Mouse (Mus musculus): Measurements from ENCODE around the gene Fkbp8.

The Fkbp8 gene

DNA sequence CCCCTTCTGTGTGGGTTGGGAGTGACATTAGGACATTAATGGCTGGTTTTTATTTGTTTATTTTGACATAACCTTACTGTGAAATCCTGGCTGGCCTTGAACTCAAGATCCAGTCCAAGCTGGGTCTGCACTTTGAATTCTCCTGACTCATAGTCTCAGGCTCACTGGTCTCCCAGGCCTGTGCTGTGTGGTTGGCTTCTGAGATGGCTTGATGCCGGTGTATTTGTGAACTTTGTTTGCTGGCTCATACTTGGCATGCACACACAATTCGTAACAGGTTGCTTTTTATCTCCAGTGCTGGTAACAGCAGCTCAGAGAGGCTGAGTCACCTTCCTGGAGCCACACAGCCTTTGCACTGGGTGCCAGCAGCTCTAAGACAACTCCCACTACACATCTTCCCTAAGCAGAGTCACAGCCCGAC is 2.2 kb downstream of the Fkbp8 start:
- no peak for DNase-seq

DNA sequence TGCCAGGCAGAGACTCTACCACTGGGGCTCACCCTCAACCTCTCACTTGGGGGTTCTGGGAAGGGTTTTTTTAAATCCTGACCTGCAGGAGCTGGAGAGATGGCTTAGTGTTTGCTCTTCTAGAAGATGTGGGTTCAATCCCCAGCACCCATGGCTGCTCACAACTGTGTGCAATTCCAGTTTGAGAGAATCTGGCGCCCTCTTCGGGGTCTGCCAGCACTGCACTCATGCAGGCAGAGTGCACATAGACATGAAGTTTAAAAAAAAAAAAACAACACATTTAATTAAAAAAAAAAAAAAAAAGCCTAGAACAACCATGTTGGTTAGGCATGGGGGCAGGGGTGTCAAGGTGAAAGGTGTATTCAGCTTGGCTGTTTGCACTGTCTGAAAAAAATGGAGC is 2.8 kb downstream of the Fkbp8 start:
- no peak for DNase-seq

DNA sequence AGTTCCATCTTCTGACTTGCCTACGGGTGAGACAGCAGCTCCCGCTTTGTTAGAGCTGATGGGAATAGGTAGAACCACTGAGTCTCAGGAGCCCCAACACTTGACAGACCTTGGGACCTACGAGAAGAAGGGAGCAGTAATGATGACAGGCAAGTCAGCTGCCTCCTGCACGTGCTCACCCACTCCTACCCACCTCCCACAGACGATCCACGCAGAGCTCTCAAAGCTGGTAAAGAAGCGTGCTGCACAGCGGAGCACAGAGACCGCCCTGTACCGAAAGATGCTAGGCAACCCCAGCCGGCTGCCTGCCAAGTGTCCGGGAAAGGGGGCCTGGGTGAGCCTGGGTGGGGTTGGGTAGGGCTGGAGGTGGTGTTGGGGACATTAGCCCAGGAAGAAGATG is 6.8 kb downstream of the Fkbp8 start:
- no peak for DNase-seq

DNA sequence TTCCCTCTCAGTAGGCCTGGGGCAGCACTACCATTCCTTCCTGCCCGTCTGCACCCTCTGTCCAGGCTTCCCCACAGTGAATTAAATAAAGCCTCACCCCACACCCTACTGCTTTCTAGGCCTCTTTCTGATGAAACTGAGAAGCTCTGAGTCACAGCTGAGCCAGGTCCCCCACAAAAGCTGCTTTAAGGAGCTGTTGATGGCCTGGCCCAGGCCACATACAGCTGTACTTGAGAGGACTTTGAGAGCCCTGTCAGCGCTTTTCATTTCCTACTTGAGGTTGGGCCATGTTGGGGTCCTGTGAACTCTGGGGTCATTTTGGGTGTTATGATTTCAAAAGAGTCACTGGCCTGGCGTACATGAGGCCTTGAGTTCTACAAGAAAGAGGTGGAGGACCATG is 7.7 kb downstream of the Fkbp8 start:
- DNase-seq: no peak

DNA sequence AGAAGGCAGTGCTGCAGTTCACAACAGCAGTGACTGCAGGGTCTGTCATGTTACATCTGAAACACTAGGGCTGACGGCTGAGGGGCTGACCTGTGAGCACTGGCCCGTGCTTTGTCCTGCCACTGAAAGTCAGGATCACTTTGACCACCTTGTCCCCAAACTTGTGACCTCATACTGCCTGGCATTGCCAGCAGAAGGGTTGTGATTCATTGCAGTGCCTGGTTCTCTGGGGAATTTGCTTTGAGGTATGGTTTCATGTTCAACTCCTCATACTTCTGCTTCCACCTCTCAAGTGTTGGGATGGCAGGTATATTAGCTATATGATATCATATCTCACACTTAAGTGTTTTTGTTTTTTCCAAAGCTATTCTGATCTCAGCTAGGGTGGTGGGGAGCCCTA is 8.2 kb downstream of the Fkbp8 start:
- no peak for DNase-seq

DNA sequence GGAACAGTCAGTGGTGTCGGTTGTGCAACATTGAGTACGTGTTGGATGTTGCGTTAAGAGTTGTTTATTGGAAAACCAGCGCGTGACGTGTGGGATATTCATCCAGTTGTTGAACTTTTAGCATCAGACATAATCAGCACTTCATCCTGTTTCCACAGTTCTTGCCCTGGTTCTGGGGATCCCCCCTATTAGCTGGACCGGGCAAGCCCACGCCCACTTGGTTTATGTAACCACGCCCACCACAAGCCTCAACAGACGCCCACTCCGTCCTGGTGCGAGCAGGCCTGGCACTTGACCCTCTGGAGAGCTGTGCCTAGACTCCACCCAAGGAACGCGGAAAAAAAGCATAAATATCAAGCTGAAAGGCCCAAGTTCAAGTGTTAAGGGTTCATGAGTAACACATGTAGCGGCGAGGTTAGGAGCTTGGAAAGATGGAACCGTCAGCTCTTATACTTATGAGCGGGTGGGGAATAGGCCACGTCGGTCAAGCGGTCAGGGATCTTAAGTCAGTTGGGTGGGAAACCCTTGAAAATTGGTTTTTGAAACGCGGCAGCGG is 10.6 kb downstream of the Fkbp8 start:
- DNase-seq: no peak

DNA sequence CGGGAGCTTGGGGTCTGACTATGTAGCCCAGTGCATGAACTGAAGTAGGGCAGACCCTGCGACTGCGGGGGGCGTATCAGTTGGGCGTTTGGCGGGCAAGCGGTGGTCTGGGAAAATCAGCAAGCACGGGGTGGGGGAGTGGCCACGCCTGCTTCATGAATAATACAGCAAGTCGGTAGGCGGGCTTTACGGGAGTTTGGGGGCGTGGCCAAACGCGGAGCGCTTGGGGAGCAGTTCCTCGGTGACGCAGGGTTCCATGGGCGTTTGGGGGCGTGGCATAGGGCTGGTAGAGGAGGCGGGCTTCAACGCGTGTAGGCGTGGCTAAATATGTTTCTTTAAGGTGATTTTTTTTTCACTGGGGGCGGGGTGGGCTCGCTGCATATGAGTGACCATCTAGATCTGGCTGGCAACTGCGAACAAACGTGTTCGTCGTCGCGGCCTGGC is 11.1 kb downstream of the Fkbp8 start:
- DNase-seq: peak; percentile 98

DNA sequence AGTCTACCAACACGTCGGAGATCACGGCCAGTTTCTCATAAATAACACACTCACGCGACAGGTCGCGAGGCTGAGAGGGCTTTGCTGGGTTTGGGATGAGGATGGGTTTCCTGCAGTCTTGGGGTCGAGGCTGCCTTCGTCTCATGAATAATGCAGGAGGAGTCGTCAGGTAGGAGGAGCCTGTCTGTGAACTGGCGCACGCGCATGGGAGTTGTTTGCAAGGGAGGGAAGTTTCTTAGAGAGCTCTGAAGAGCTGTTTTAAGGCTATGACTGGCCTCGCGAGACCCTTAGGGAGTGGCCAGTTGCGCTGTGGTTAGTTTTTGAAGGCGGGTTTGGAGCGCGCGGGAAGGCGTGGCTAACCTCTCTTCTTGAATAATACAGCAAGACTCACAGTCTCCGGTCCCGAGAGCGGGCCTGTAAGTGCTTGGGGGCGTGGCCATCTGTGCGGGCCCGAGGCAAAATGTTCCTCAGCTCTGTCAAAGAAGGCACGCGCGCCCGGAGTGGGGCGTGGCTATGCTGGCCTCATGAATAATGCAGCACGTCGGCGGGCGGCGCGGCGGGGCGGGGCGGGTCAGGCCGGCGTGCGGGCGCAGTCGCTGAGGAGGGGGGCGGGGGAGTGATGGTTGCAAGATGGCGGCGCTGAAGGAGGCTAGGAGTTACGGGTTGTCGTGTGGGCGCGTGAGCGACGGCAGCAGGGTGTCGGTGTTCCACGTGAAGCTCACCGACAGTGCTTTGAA is 11.7 kb downstream of the Fkbp8 start, which contains the start of gene Ell:
TSS of gene Ell (plus strand) at position 381 of the 737 bp plus-strand sequence.
- DNase-seq: peak; percentile 99

DNA sequence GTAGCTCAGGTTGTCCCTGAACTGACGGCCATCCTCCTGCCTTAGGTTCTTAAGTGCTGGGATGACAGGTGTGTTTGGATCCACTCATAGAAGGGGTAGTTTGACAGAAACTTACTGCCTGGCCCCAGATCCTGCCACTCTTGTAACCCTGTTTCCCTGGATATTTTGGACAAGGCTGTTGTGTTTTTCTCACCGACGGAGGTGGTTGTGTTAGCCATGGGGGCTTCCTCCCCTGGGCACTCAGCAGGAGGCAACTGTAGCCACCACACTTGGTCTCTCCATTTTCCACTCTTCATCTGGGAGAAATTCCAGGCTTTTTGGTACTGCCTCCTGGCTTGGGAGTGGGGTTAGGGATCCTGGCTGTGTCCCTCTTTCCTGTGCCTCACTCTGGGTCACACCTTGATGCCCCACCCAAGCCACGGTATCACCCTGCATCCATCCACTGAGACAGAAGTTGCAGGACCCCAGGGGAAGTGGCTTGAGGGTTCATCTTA is 12.5 kb downstream of the Fkbp8 start:
- no peak for DNase-seq

DNA sequence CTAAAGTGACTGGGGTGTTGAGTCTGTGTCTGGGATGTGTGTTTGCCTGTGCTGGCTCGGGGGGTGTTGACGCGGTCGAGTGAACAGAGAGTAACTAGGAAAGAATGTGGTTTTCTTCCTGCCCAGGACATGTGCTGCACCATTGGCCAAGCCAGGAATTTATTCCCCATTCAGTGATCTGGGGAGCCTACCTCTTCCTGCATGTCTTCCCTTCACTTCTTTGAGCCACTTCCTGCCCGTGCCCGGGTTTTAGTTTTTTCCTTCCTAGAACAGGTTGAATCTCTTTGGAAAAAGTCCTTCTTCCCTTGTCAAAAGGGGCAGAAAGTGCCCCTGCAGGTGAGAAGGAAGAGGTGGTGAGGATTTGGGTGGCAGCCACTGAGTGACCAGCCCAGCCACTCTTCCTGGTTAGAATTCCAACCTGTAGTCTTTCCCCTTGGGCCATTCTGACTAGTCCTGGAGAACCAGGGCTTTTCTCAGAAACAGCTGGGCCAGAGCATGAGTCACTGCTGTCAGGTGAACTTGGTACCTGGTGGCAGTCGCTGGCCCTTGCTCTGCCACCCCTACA is 13.1 kb downstream of the Fkbp8 start:
- no peak for DNase-seq

DNA sequence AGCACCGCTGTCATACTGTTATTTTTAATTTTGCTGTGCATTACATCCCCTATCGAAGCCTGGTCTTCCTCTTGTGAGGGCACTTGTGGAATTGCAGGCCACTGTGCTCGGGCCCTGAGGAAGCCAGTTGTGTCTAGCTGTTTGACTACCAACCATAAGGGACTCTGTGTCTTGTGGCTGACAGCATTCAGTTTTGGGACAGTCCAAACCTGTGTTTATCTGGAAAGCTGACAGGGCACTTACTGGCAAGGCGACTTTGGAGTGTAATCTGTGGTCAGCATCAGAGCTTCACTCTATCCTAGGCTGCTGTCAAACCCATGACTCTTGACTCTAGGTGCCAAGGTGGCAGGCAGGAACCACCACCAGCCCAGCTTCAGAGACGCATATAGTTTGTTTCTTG is 13.6 kb downstream of the Fkbp8 start:
- DNase-seq: no peak

DNA sequence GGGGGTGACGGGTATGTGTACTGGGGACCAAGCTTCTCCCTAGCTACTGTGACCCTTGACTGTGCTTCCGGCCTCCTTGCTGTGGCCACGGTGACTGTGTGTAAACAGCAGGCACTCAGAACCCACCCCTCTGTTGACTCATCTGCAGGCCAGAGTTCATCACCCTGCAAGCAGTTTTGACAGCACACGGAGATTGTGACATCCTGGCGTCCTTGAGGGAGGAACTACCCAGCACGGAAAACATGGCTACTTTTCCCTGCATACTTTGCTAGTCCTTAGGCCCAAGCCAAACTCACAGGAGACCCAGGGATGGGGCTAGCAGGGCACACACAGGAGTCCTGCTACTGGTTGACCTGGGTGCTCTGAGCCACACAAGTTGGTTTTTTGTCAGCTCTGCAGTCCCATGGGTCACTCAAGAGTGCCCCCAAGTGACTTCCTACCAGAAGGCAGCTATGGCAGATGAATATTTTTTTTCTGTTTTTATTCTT is 16.7 kb downstream of the Fkbp8 start:
- DNase-seq: no peak

DNA sequence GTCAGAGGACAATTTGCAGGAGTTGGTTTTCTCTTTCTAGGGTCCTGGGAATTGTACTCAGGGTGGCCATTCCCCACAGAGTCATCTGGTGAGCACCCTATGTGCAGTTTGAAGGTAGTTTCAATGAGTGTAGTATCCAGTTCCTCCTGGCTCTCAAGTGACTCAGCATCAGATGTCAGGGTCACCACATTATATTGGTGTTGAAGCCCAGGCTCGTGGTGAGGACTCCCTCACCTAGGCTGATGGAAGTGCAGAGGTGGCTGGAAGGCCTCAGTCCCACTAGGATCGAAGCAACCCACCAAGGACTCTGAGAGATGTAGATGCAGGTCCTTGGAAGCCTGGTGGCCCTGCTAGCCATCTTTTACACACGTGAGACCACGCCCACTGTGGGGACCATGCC is 18.9 kb downstream of the Fkbp8 start:
- no peak for DNase-seq

DNA sequence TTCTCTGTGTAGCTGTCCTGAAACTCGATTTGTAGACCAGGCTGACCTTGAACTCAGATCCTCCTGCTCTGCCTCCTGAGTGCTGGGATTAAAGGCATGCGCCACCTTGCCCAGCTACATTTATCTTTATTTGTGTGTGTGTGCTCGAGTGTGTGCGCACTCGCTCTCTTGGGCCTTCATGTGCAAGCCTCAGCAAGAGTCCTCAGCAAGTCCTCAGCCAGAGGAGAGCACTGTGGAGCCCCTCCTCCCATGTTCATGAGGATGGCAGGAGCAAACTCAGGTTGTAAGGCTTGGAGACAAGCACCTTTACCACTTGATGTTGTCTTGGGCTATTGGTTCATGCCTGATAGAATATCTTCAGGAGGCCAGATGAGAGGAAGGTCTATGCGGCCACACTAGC is 20.2 kb downstream of the Fkbp8 start:
- no peak for DNase-seq

DNA sequence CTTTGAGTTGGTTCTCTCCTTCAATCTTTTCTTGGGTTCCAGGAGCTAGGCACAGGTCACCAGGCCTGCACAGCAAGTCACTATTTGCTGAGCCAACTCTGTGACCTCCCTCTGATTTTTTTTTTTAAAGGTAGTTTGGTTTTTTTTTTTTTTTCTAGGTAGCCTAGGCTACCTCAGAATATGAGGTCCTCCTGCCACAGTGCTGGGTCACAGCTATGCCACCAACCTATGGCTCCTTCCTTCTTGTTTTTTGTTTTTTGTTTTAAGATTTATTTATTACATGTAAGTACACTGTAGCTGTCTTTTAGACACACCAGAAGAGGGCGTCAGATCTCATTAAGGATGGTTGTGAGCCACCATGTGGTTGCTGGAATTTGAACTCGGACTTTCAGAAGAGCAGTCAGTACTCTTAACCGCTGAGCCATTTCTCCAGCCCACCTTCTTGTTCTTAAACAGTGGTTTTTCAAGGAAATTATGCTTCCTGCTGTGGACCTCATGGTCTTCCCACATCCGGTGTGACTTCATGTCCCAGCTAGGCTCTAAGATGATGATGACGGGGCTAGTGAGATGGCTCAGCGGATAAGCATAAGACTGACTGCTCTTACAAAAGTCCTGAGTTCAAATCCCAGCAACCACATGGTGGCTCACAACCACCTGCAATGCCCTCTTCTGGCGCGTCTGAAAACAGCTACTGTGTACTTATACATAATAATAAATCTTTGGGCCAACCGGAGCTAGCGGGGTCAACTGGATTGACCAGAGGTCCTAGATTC is 22.1 kb downstream of the Fkbp8 start:
- no peak for DNase-seq

DNA sequence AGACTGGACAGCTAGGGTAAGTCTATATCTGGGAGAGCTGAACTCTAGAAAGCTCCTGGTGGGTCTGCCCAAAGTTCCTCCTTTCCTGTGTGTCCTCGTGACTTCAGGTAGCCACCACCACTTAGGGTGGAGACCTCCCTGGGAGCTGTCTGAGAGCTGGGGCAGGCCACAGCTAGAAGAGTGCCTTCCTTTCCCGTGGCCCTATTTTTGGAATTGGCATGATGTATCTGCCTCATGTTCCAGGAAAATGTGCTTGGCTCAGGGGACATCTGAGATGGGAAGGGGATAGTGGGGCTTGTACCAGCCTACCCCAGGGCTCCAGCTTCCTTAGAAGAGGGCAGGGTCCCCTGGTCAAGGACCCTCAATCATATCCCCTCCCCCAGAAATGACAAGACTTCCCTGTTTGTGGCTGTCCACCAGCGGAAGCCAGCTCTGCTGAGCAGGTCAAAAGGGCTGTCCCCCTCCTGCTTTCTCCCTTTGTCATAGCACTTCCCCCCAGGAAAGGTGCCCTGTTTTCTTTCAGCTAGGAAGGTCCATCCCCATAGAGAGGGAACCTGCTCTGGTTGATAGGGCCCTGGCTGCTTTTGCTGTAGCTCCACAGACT is 24.1 kb downstream of the Fkbp8 start:
- no peak for DNase-seq

DNA sequence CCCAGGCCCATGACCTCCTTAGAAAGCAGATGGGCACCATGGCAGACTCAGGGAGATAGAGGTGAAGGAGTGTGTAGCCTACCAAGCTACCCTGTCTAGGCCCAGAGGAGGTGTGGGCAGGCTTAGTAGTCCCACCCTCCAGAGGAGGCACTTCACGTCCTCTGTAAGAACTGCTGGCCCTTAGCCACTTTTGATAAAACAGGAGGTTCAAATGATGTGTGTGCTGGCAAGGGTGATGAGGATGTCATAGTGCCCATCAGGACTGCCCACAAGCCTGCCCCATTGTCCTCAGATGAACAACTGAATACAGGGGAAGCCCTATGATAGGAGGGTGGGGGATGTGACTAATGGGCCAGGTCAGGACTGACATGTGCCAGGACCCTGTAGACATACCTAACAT is 25.3 kb downstream of the Fkbp8 start:
- no peak for DNase-seq

DNA sequence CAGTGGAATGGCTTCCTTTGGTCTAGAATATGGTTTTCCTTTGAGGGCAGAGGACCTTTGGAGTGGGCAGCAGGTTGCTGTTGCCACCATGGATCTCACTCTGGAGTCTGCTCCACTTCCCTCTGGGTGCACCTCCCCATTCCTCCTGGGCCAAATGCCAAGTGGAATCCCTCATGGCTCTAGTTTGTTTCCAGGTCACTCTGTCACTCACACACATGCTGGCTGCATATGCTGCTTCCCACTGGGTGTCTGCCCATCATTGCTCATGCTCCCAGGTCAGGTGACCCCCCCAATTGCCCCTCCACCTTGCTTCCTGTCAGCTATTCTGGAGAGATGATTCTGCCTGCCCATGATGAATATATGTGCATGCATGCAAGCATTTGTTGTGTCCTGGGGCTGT is 26.2 kb downstream of the Fkbp8 start:
- DNase-seq: no peak

DNA sequence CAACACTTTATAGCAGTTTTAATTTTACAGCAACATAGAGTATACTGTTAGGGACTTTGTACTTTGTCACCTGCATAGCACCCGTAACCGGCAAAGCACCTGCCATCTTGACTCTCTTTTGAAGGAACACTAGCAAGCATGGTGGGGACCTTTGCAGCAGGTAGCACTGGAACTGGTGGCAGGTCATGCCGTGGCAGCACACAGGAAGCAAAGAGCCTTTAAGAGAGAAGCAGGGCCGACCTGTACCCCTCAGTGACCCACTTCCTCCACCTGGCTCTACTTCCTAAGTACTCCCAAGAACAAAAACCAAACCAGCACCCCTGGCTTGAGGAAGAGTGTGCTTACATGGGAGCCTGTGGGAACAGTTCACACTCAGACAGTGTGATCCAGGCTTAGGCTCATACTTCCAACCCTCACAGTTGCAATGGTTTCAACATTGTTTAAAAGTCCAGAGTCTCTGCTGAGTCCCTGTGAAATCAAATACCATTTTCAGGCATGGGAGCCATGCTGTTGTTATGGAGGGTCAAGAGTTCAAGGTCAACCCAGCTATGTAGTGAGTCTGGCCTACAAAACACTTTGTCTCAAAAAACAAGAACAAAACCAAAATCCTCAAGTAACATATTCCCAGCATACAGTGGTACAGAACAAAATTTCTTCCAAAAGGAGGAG is 27.7 kb downstream of the Fkbp8 start:
- DNase-seq: no peak

DNA sequence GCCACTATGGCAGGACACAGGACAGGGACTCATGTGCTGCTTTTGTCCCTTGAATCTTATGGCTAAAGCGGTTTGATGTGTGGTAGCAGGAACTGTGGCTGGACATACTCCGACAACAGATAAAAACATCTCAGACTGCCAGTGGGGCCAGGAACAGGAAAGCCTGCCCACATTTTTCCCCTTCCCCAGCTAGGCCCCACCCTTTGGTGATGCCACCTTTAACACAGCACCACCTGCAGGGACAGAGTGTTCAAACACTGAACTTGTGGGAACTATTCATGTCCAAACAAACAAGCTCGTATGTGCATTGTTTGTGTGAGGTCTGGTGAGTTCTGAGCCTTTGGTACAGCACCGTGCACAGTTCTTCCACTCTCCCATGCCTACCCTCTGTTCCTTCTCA is 30.8 kb downstream of the Fkbp8 start:
- DNase-seq: no peak

DNA sequence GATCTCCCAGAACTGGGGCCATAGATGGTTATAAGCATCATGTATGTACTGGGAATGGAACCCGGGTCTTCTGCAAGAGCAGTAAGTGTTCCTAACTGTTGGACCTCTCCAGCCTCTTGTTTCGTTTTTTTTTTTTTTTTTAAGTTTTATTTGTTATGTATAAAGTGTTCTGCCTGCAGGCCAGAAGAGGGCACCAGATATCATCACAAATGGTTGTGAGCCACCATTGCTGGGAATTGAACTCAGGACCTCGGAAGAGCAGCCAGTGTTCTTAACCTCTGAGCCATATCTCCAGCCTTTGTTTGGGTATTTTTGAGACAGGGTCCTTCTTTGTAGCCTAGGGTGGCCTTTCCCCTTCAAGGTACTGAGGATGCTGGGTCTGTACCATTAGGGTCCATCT is 31.5 kb downstream of the Fkbp8 start:
- no peak for DNase-seq

DNA sequence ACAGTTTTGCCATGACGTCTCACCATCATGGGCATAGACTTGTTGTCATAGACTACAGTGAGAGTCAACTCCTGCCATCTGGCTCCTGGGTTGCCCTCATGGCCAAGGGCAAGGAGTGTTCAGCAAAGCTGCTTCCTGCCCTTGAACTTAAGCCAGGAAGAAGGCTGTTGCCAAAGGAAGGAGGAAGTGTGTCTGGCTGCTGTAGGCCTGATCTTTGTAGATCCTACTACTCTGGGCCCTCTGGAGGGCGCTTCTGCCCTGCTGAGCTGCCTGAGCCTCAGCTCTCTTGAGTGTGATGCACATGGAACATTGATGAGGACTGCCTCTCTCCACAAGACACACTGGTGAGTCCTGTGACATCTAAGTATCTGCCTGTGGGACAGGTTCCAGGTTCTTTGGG is 32.6 kb downstream of the Fkbp8 start:
- DNase-seq: no peak
